Mouse (Mus musculus): Measurements from ENCODE around the gene Mapk8ip2. TPM values are rescaled to one million over a fixed set of nuclear protein-coding genes. Genes with fewer than 3 reads are reported as not detected.

Gene Mapk8ip2
- polyA plus RNA-seq, 1 experiment from 2014 or later: 2.1 TPM

DNA sequence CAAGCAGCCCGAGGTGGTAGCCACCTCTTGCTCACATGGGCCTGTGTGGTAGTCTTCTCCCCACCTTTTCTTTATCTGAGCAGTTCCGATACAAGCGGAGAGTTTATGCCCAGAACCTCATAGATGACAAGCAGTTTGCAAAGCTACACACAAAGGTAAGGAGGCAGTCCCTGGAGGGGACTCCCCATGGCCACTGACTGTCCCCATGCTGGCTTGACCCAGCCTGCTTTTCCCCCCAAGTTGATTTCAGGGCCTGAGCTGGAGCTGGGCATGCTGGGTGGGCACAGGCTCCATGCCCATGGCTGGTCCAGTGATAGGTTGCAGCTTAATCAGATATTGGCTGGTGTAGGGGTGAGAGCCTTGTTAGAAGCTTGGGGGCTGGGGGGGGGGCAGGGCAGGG lies 47.6 kb downstream of the Mapk8ip2 start:
- Histone ChIP-seq H3K4me2 (peak overlapping the region; percentile 93), H3K27ac (no peak overlapping the region), H3K4me1 (replicated peaks) (peaks cover 18% of the 10 kb centered on the region), H3K27me3 (peaks cover 46% of the 10 kb centered on the region), H3K9me3 (no peaks in the 10 kb centered on the region), H3K9ac (replicated peaks) (no peak overlapping the region), H3K36me3 (peaks cover 12% of the 10 kb centered on the region), H3K4me3 (replicated peaks) (0 out of 2 replicates have a peak overlapping the region, but pooled peaks have one; percentile 87)
- WGBS: 86% methylated on average over 3 of the region's 3 CpGs
- ATAC-seq (ENCODE audit: insufficient number of reproducible peaks, insufficient read depth, low FRiP score, low TSS enrichment, low read depth): no peak

GRCm38 (mm10) chr15:89504838-89505237 lies 51.1 kb downstream of the Mapk8ip2 start:
- H3K9me3 ChIP-seq: no peaks in the 10 kb centered on the region
- no peak overlapping the region for H3K9ac ChIP-seq (replicated peaks)
- peaks cover 20% of the 10 kb centered on the region for H3K36me3 ChIP-seq
- WGBS: 95% methylated on average over 9 of the region's 9 CpGs
- H3K27me3 ChIP-seq: peaks cover 14% of the 10 kb centered on the region
- H3K27ac ChIP-seq: no peak overlapping the region
- H3K4me2 ChIP-seq: no peak overlapping the region
- H3K4me1 ChIP-seq (replicated peaks): peaks cover 6% of the 10 kb centered on the region
- no peak for ATAC-seq (ENCODE audit: insufficient number of reproducible peaks, insufficient read depth, low FRiP score, low TSS enrichment, low read depth)
- H3K4me3 ChIP-seq (replicated peaks): no peak overlapping the region

DNA sequence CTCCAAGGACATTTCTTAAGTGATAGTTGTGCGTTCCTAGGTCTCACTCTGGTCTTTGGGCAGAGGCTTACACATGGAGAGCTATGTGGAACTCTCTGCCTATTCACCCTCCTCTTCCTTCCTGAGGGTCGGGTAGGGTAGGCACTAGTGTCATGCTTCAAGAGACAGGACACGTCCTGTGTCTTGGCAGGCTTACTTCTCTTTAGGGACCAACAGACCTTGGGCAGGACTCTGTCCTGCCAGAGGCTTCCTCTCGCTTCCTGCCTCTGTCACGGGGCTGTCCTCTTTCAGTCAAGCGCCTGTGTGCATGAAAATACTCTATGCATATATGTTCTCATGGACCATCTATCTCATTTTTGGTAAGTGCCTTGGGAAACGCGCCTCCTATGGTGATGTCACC lies 54.0 kb downstream of the Mapk8ip2 start:
- Histone ChIP-seq H3K36me3 (peaks cover 20% of the 10 kb centered on the region), H3K27me3 (no peaks in the 10 kb centered on the region), H3K4me3 (replicated peaks) (no peak overlapping the region), H3K4me2 (no peak overlapping the region), H3K9me3 (no peaks in the 10 kb centered on the region), H3K27ac (no peak overlapping the region), H3K9ac (replicated peaks) (no peak overlapping the region), H3K4me1 (replicated peaks) (no peaks in the 10 kb centered on the region)
- no peak for ATAC-seq (ENCODE audit: insufficient number of reproducible peaks, insufficient read depth, low FRiP score, low TSS enrichment, low read depth)
- WGBS: 90% methylated on average over 8 of the region's 8 CpGs

DNA sequence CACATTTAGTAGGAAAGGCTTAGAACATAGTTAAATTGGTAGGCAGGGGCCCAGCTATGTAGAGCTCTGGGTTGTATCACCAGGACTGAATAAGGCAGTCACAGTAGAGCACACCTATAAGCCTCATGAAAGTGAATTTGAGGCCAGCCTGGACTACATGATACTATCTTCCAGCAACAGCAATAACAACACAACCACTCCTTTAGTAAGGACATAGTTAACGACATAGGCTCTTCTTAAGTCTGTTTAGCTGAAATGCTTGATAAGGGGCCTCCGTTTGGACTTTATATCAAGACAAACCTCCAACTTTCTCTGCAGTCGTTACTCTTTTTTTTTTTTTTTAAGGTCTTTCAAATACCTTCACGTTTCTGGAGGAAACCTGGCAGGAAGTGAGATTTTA lies 59.0 kb downstream of the Mapk8ip2 start:
- H3K27me3 ChIP-seq: no peaks in the 10 kb centered on the region
- WGBS: 77% methylated on average over 4 of the region's 4 CpGs
- no peak for ATAC-seq (ENCODE audit: insufficient number of reproducible peaks, insufficient read depth, low FRiP score, low TSS enrichment, low read depth)
- no peak overlapping the region for H3K4me2 ChIP-seq
- no peaks in the 10 kb centered on the region; the same call in 1 of the 2 replicates for H3K36me3 ChIP-seq
- no peak overlapping the region for H3K9ac ChIP-seq (replicated peaks)
- H3K9me3 ChIP-seq: no peaks in the 10 kb centered on the region
- H3K4me3 ChIP-seq (replicated peaks): no peak overlapping the region
- H3K4me1 ChIP-seq (replicated peaks): no peaks in the 10 kb centered on the region
- H3K27ac ChIP-seq: no peak overlapping the region

Other genes with a start within 250 kb of the Mapk8ip2 start
- gene Ppp6r2, start 242.4 kb upstream of the Mapk8ip2 start, polyA plus RNA-seq (2016; fragmentation: Nextera tagmentation; extraction: Ambion mirVana): 30.5 and 33.3 TPM in 2 replicates
- 57.2 and 73.4 TPM in 2 replicates for gene Sbf1, start 138.6 kb upstream of the Mapk8ip2 start, polyA plus RNA-seq (2016; fragmentation: Nextera tagmentation; extraction: Ambion mirVana)
- gene Adm2, start 131.2 kb upstream of the Mapk8ip2 start, polyA plus RNA-seq (2016; fragmentation: Nextera tagmentation; extraction: Ambion mirVana): 0.16 and 0.17 TPM in 2 replicates
- gene Miox, start 119.5 kb upstream of the Mapk8ip2 start, polyA plus RNA-seq (2016; fragmentation: Nextera tagmentation; extraction: Ambion mirVana): not detected in 2 replicates
- gene Lmf2, start 98.3 kb upstream of the Mapk8ip2 start, polyA plus RNA-seq (2016; fragmentation: Nextera tagmentation; extraction: Ambion mirVana): 43.3 and 47.4 TPM in 2 replicates
- 175 and 183 TPM in 2 replicates for gene Ncaph2, start 98.2 kb upstream of the Mapk8ip2 start, polyA plus RNA-seq (2016; fragmentation: Nextera tagmentation; extraction: Ambion mirVana)
- gene Sco2, start 80.1 kb upstream of the Mapk8ip2 start, polyA plus RNA-seq (2016; fragmentation: Nextera tagmentation; extraction: Ambion mirVana): 4.2 and 5.3 TPM in 2 replicates
- 1.5 TPM in 2 replicates for gene Tymp, start 76.9 kb upstream of the Mapk8ip2 start, polyA plus RNA-seq (2016; fragmentation: Nextera tagmentation; extraction: Ambion mirVana)
- 0.33 and 0.48 TPM in 2 replicates for gene Odf3b, start 74.6 kb upstream of the Mapk8ip2 start, polyA plus RNA-seq (2016; fragmentation: Nextera tagmentation; extraction: Ambion mirVana)
- 0.05 TPM in 1 of 2 replicates, not detected in the other for gene Klhdc7b, start 69.0 kb upstream of the Mapk8ip2 start, polyA plus RNA-seq (2016; fragmentation: Nextera tagmentation; extraction: Ambion mirVana)
- gene Syce3, start 43.4 kb upstream of the Mapk8ip2 start, polyA plus RNA-seq (2016; fragmentation: Nextera tagmentation; extraction: Ambion mirVana): not detected in 2 replicates
- 0.25 and 0.74 TPM in 2 replicates for gene Cpt1b, start 28.1 kb upstream of the Mapk8ip2 start, polyA plus RNA-seq (2016; fragmentation: Nextera tagmentation; extraction: Ambion mirVana)
- gene C730034F03Rik, start 24.3 kb upstream of the Mapk8ip2 start, polyA plus RNA-seq (2016; fragmentation: Nextera tagmentation; extraction: Ambion mirVana): 3.6 and 3.8 TPM in 2 replicates
- gene Gm44502, start 24.2 kb upstream of the Mapk8ip2 start, polyA plus RNA-seq (2016; fragmentation: Nextera tagmentation; extraction: Ambion mirVana): not detected in 2 replicates
- gene Chkb, start 24.0 kb upstream of the Mapk8ip2 start, polyA plus RNA-seq (2016; fragmentation: Nextera tagmentation; extraction: Ambion mirVana): 59.2 and 61.8 TPM in 2 replicates
- gene Arsa, start 23.5 kb downstream of the Mapk8ip2 start, polyA plus RNA-seq (2016; fragmentation: Nextera tagmentation; extraction: Ambion mirVana): 15.2 and 15.6 TPM in 2 replicates
- gene Shank3, start 45.7 kb downstream of the Mapk8ip2 start, polyA plus RNA-seq (2016; fragmentation: Nextera tagmentation; extraction: Ambion mirVana): 2.4 and 3.2 TPM in 2 replicates
- gene Acr, start 114.4 kb downstream of the Mapk8ip2 start, polyA plus RNA-seq (2016; fragmentation: Nextera tagmentation; extraction: Ambion mirVana): 0.28 TPM in 1 of 2 replicates, not detected in the other
- 48.9 and 53.0 TPM in 2 replicates for gene Rabl2, start 138.0 kb downstream of the Mapk8ip2 start, polyA plus RNA-seq (2016; fragmentation: Nextera tagmentation; extraction: Ambion mirVana)